Mouse (Mus musculus): Measurements from ENCODE around the gene Gp1bb. TPM values are rescaled to one million over a fixed set of nuclear protein-coding genes. Genes with fewer than 3 reads are reported as not detected.
A peak's percentile ranks its signal among the peaks of the same experiment; 100 is the strongest.

Gene Gp1bb
- polyA plus RNA-seq, 1 experiment from 2014 or later, result 1.6 TPM

GRCm38 (mm10) chr16:18589080-18589621 lies 33.1 kb downstream of the Gp1bb start:
- WGBS, result 46% methylated on average over 9 of the region's 9 CpGs
- no peaks in the 10 kb centered on the region for H3K9me3 ChIP-seq (ENCODE audit: control insufficient read depth)
- peaks cover 79% of the 10 kb centered on the region for H3K27me3 ChIP-seq (replicated peaks; ENCODE audit: control insufficient read depth, insufficient read depth, low read length)
- H3K27ac ChIP-seq (ENCODE audit: low read depth, low read length), result no peak overlapping the region
- no peak for ATAC-seq
- no peak for TF ChIP-seq CTCF (IDR thresholded peaks at IDR 0.05; ENCODE audit: low read depth)
- no peak overlapping the region for H3K9ac ChIP-seq (ENCODE audit: low read depth, low read length)
- no peak overlapping the region; the same call in 1 of the 2 replicates for H3K4me3 ChIP-seq (ENCODE audit: low read depth, low read length)
- H3K4me1 ChIP-seq (replicated peaks; ENCODE audit: control insufficient read depth, insufficient read depth, low read length), result peaks cover 4% of the 10 kb centered on the region
- no peaks in the 10 kb centered on the region for H3K36me3 ChIP-seq (ENCODE audit: control insufficient read depth, insufficient read depth)
- no peak overlapping the region for H3K4me2 ChIP-seq (replicated peaks; ENCODE audit: low read depth)

GRCm38 (mm10) chr16:18588738-18589055 lies 33.5 kb downstream of the Gp1bb start:
- Histone ChIP-seq H3K4me3 (ENCODE audit: low read depth, low read length) (peak overlapping the region; percentile 46), H3K4me2 (replicated peaks; ENCODE audit: low read depth) (peak overlapping the region; percentile 44; the same call in 1 of the 2 replicates), H3K27ac (ENCODE audit: low read depth, low read length) (no peak overlapping the region)

DNA sequence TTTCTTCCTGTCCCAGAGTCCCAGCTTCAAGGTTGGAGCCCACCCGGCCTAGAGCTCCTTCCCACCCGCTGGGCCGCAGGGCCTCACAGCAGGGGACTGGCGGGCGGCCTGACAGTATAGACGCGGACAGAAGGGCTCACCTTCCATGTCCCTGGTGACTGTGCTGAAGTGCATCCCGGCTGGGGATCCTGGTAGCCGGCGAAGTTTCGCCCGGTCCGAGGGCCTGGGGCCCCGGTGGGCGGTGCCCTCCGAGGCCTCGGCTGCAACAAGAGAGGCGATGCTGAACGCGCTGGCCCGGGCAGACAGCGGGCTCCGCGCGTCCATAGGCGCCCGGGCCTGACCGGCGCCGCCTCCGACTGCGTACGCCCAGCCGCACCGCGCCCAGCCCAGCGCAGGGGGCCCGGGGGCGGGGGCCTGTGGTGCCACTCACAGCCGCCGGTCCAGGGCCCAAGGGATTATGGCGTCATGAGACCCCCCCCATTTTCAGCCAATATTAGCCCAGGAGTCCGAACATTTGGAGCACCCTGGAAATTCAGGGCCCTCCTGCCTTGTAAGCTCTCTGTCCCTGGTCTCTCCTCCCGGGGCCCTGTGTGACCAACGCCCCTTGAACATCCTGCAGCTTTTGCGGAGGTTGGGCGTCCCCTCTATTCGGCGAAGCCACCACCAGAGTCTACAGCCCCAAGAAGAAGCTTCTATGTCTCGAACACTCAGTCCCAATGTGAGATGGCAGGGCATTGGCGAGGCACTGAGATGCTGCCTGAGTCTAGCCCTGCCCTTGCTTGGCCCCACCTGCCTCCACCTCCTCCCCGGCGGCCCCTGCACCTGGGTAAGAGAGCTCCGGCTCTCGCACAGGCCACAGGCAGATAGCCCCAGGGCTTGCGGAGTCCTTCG lies 34.1 kb downstream of the Gp1bb start:
- no peak for ATAC-seq
- Histone ChIP-seq H3K27me3 (replicated peaks; ENCODE audit: control insufficient read depth, insufficient read depth, low read length) (peaks cover 90% of the 10 kb centered on the region), H3K27ac (ENCODE audit: low read depth, low read length) (no peak overlapping the region), H3K36me3 (ENCODE audit: control insufficient read depth, insufficient read depth) (no peaks in the 10 kb centered on the region), H3K4me2 (replicated peaks; ENCODE audit: low read depth) (peak overlapping the region; percentile 44), H3K4me3 (ENCODE audit: low read depth, low read length) (peak overlapping the region; percentile 46), H3K9me3 (ENCODE audit: control insufficient read depth) (no peaks in the 10 kb centered on the region), H3K9ac (ENCODE audit: low read depth, low read length) (no peak overlapping the region), H3K4me1 (replicated peaks; ENCODE audit: control insufficient read depth, insufficient read depth, low read length) (peaks cover 4% of the 10 kb centered on the region)
- WGBS, result 2% methylated on average over 50 of the region's 57 CpGs
- no peak for TF ChIP-seq CTCF (IDR thresholded peaks at IDR 0.05; ENCODE audit: low read depth)

More at GRCm38 (mm10) chr16:18588738-18589055, 33.5 kb downstream of the Gp1bb start:
- WGBS, result 11% methylated on average over 31 of the region's 31 CpGs
- no peak overlapping the region for H3K9ac ChIP-seq (ENCODE audit: low read depth, low read length)
- no peaks in the 10 kb centered on the region for H3K36me3 ChIP-seq (ENCODE audit: control insufficient read depth, insufficient read depth)
- H3K27me3 ChIP-seq (replicated peaks; ENCODE audit: control insufficient read depth, insufficient read depth, low read length), result peaks cover 84% of the 10 kb centered on the region
- TF ChIP-seq CTCF (IDR thresholded peaks at IDR 0.05; ENCODE audit: low read depth), result no peak
- peaks cover 4% of the 10 kb centered on the region for H3K4me1 ChIP-seq (replicated peaks; ENCODE audit: control insufficient read depth, insufficient read depth, low read length)
- no peak for ATAC-seq
- H3K9me3 ChIP-seq (ENCODE audit: control insufficient read depth), result no peaks in the 10 kb centered on the region

GRCm38 (mm10) chr16:18586906-18587546 lies 35.2 kb downstream of the Gp1bb start:
- Histone ChIP-seq H3K27ac (ENCODE audit: low read depth, low read length) (no peak overlapping the region), H3K9me3 (ENCODE audit: control insufficient read depth) (no peaks in the 10 kb centered on the region), H3K27me3 (replicated peaks; ENCODE audit: control insufficient read depth, insufficient read depth, low read length) (peaks cover 100% of the 10 kb centered on the region), H3K4me3 (ENCODE audit: low read depth, low read length) (peak overlapping the region; percentile 46), H3K36me3 (ENCODE audit: control insufficient read depth, insufficient read depth) (no peaks in the 10 kb centered on the region), H3K4me2 (replicated peaks; ENCODE audit: low read depth) (peak overlapping the region; percentile 77), H3K4me1 (replicated peaks; ENCODE audit: control insufficient read depth, insufficient read depth, low read length) (peaks cover 4% of the 10 kb centered on the region), H3K9ac (ENCODE audit: low read depth, low read length) (peak overlapping the region; percentile 26; the same call in 1 of the 2 replicates)
- no peak for TF ChIP-seq CTCF (IDR thresholded peaks at IDR 0.05; ENCODE audit: low read depth)
- ATAC-seq, result no peak
- WGBS, result 6% methylated on average over 17 of the region's 62 CpGs

- Histone ChIP-seq H3K27ac (ENCODE audit: low read depth, low read length) (no peak overlapping the region), H3K27me3 (replicated peaks; ENCODE audit: control insufficient read depth, insufficient read depth, low read length) (peaks cover 100% of the 10 kb centered on the region), H3K4me1 (replicated peaks; ENCODE audit: control insufficient read depth, insufficient read depth, low read length) (peaks cover 6% of the 10 kb centered on the region), H3K4me2 (replicated peaks; ENCODE audit: low read depth) (peak overlapping the region; percentile 77), H3K4me3 (ENCODE audit: low read depth, low read length) (peak overlapping the region; percentile 46), H3K9ac (ENCODE audit: low read depth, low read length) (peak overlapping the region; percentile 26; the same call in 1 of the 2 replicates), H3K9me3 (ENCODE audit: control insufficient read depth) (no peaks in the 10 kb centered on the region), H3K36me3 (ENCODE audit: control insufficient read depth, insufficient read depth) (no peaks in the 10 kb centered on the region)
- WGBS, result 6% methylated on average over 76 of the region's 83 CpGs
- no peak for TF ChIP-seq CTCF (IDR thresholded peaks at IDR 0.05; ENCODE audit: low read depth)
- ATAC-seq, result no peak
Measured at GRCm38 (mm10) chr16:18586076-18586905, 35.9 kb downstream of the Gp1bb start.
